Mouse (Mus musculus): ENCODE data around the gene Kazn. TPM values are rescaled to one million over a fixed set of nuclear protein-coding genes. Genes with fewer than 3 reads are reported as not detected.

Kazn gene
- polyA plus RNA-seq, 1 experiment: 0.05 TPM

- Histone ChIP-seq H3K27me3 (ENCODE audit: control insufficient read depth) (no peaks in the 10 kb centered on the region), H3K9me3 (ENCODE audit: control insufficient read depth, low read length) (peaks cover 3% of the 10 kb centered on the region), H3K4me3 (replicated peaks) (no peak overlapping the region), H3K36me3 (ENCODE audit: control insufficient read depth) (no peaks in the 10 kb centered on the region; the same call in 1 of the 2 replicates), H3K4me1 (ENCODE audit: control insufficient read depth) (no peaks in the 10 kb centered on the region)
- TF ChIP-seq GATA1 (IDR thresholded peaks at IDR 0.05; ENCODE audit: low read length): no peak
- no peak for TF ChIP-seq TAL1 (IDR thresholded peaks at IDR 0.05; ENCODE audit: low read length)
Measured at GRCm38 (mm10) chr4:142150086-142150485, 89.1 kb downstream of the Kazn start.

GRCm38 (mm10) chr4:142149202-142149601, 90.0 kb downstream of the Kazn start:
- Histone ChIP-seq H3K4me1 (ENCODE audit: control insufficient read depth) (no peaks in the 10 kb centered on the region), H3K27me3 (ENCODE audit: control insufficient read depth) (no peaks in the 10 kb centered on the region), H3K4me3 (replicated peaks) (no peak overlapping the region), H3K36me3 (ENCODE audit: control insufficient read depth) (no peaks in the 10 kb centered on the region; the same call in 1 of the 2 replicates), H3K9me3 (ENCODE audit: control insufficient read depth, low read length) (peaks cover 3% of the 10 kb centered on the region)
- TF ChIP-seq TAL1 (IDR thresholded peaks at IDR 0.05; ENCODE audit: low read length): no peak
- no peak for TF ChIP-seq GATA1 (IDR thresholded peaks at IDR 0.05; ENCODE audit: low read length)

DNA sequence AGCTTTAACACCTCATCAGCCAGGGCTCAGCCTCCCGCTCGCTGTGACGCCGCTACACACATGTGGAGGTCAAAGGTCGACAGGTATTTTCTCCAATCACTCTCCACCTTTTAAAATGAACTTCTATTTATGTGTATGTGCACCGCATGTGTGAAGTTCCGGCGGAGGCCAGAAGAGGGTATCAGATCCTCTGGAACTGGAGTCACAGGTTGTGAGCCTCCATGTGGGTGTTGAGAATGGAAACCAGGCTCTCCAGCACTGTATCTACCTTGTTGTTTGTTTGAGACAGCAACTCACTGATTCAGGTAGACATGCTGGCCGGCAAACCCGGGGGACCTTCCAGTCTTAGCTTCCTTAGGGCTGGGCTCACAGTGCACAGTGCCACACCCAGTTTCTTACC, 91.5 kb downstream of the Kazn start:
- peaks cover 3% of the 10 kb centered on the region for H3K9me3 ChIP-seq (ENCODE audit: control insufficient read depth, low read length)
- H3K4me3 ChIP-seq (replicated peaks): no peak overlapping the region
- TF ChIP-seq GATA1 (IDR thresholded peaks at IDR 0.05; ENCODE audit: low read length): no peak
- no peak for TF ChIP-seq TAL1 (IDR thresholded peaks at IDR 0.05; ENCODE audit: low read length)

GRCm38 (mm10) chr4:142144096-142144495, 95.1 kb downstream of the Kazn start:
- TF ChIP-seq GATA1 (IDR thresholded peaks at IDR 0.05; ENCODE audit: low read length) (no peak), TAL1 (IDR thresholded peaks at IDR 0.05; ENCODE audit: low read length) (no peak)
- H3K9me3 ChIP-seq (ENCODE audit: control insufficient read depth, low read length): peaks cover 3% of the 10 kb centered on the region
- no peaks in the 10 kb centered on the region for H3K4me1 ChIP-seq (ENCODE audit: control insufficient read depth)
- H3K27me3 ChIP-seq (ENCODE audit: control insufficient read depth): no peaks in the 10 kb centered on the region
- H3K4me3 ChIP-seq (replicated peaks): no peak overlapping the region
- no peaks in the 10 kb centered on the region; the same call in 1 of the 2 replicates for H3K36me3 ChIP-seq (ENCODE audit: control insufficient read depth)

More for the DNA sequence above, 91.5 kb downstream of the Kazn start:
- Histone ChIP-seq H3K4me1 (ENCODE audit: control insufficient read depth) (no peaks in the 10 kb centered on the region), H3K36me3 (ENCODE audit: control insufficient read depth) (no peaks in the 10 kb centered on the region; the same call in 1 of the 2 replicates), H3K27me3 (ENCODE audit: control insufficient read depth) (no peaks in the 10 kb centered on the region)

GRCm38 (mm10) chr4:142143290-142143689, 95.9 kb downstream of the Kazn start:
- no peak overlapping the region for H3K4me3 ChIP-seq (replicated peaks)
- TF ChIP-seq GATA1 (IDR thresholded peaks at IDR 0.05; ENCODE audit: low read length) (no peak), TAL1 (IDR thresholded peaks at IDR 0.05; ENCODE audit: low read length) (no peak)
- H3K27me3 ChIP-seq (ENCODE audit: control insufficient read depth): no peaks in the 10 kb centered on the region
- no peaks in the 10 kb centered on the region for H3K4me1 ChIP-seq (ENCODE audit: control insufficient read depth)
- H3K36me3 ChIP-seq (ENCODE audit: control insufficient read depth): no peaks in the 10 kb centered on the region; the same call in 1 of the 2 replicates
- H3K9me3 ChIP-seq (ENCODE audit: control insufficient read depth, low read length): peaks cover 3% of the 10 kb centered on the region

- TF ChIP-seq TAL1 (IDR thresholded peaks at IDR 0.05; ENCODE audit: low read length) (no peak), GATA1 (IDR thresholded peaks at IDR 0.05; ENCODE audit: low read length) (no peak)
- no peaks in the 10 kb centered on the region for H3K36me3 ChIP-seq (ENCODE audit: control insufficient read depth)
- no peaks in the 10 kb centered on the region for H3K4me1 ChIP-seq (ENCODE audit: control insufficient read depth)
- H3K9me3 ChIP-seq (ENCODE audit: control insufficient read depth, low read length): no peaks in the 10 kb centered on the region
- no peak overlapping the region for H3K4me3 ChIP-seq (replicated peaks)
- no peaks in the 10 kb centered on the region for H3K27me3 ChIP-seq (ENCODE audit: control insufficient read depth)
Measured at GRCm38 (mm10) chr4:142139729-142140128, 99.5 kb downstream of the Kazn start.

GRCm38 (mm10) chr4:142138356-142139099, 100.7 kb downstream of the Kazn start:
- no peak for TF ChIP-seq TAL1 (IDR thresholded peaks at IDR 0.05; ENCODE audit: low read length)
- no peak for TF ChIP-seq GATA1 (IDR thresholded peaks at IDR 0.05; ENCODE audit: low read length)
- no peaks in the 10 kb centered on the region for H3K36me3 ChIP-seq (ENCODE audit: control insufficient read depth)
- no peak overlapping the region for H3K4me3 ChIP-seq (replicated peaks)
- H3K9me3 ChIP-seq (ENCODE audit: control insufficient read depth, low read length): no peaks in the 10 kb centered on the region
- H3K27me3 ChIP-seq (ENCODE audit: control insufficient read depth): no peaks in the 10 kb centered on the region
- H3K4me1 ChIP-seq (ENCODE audit: control insufficient read depth): no peaks in the 10 kb centered on the region

- H3K27me3 ChIP-seq (ENCODE audit: control insufficient read depth): no peaks in the 10 kb centered on the region
- TF ChIP-seq GATA1 (IDR thresholded peaks at IDR 0.05; ENCODE audit: low read length) (no peak), TAL1 (IDR thresholded peaks at IDR 0.05; ENCODE audit: low read length) (no peak)
- H3K4me1 ChIP-seq (ENCODE audit: control insufficient read depth): no peaks in the 10 kb centered on the region
- no peaks in the 10 kb centered on the region for H3K9me3 ChIP-seq (ENCODE audit: control insufficient read depth, low read length)
- H3K36me3 ChIP-seq (ENCODE audit: control insufficient read depth): no peaks in the 10 kb centered on the region
- no peak overlapping the region for H3K4me3 ChIP-seq (replicated peaks)
Measured at GRCm38 (mm10) chr4:142136766-142137503, 102.3 kb downstream of the Kazn start.

GRCm38 (mm10) chr4:142135515-142135914, 103.7 kb downstream of the Kazn start:
- H3K4me1 ChIP-seq (ENCODE audit: control insufficient read depth): no peaks in the 10 kb centered on the region
- H3K9me3 ChIP-seq (ENCODE audit: control insufficient read depth, low read length): no peaks in the 10 kb centered on the region
- TF ChIP-seq TAL1 (IDR thresholded peaks at IDR 0.05; ENCODE audit: low read length) (no peak), GATA1 (IDR thresholded peaks at IDR 0.05; ENCODE audit: low read length) (no peak)
- H3K27me3 ChIP-seq (ENCODE audit: control insufficient read depth): no peaks in the 10 kb centered on the region
- no peak overlapping the region for H3K4me3 ChIP-seq (replicated peaks)
- H3K36me3 ChIP-seq (ENCODE audit: control insufficient read depth): no peaks in the 10 kb centered on the region

All from erythroblast, embryonic 14.5 days (primary cell).